Mouse (Mus musculus): ENCODE data around the gene Jun.

The Jun gene

GRCm38 (mm10) chr4:95054336-95054735, 2.3 kb upstream of the Jun start:
- no peaks in the 10 kb centered on the region for H3K36me3 ChIP-seq (ENCODE audit: control insufficient read depth, insufficient read depth, low read length, poor library complexity, severe bottlenecking)
- no peaks in the 10 kb centered on the region for H3K27me3 ChIP-seq (ENCODE audit: control insufficient read depth, insufficient read depth, low read length, poor library complexity, severe bottlenecking)
- DNase-seq (ENCODE audit: low read depth, low spot score): peak; percentile 4

- peak; percentile 63 for DNase-seq (ENCODE audit: low read depth, low spot score)
- no peaks in the 10 kb centered on the region for H3K36me3 ChIP-seq (ENCODE audit: control insufficient read depth, insufficient read depth, low read length, poor library complexity, severe bottlenecking)
- no peaks in the 10 kb centered on the region for H3K27me3 ChIP-seq (ENCODE audit: control insufficient read depth, insufficient read depth, low read length, poor library complexity, severe bottlenecking)
Observed at GRCm38 (mm10) chr4:95053791-95054117, 1.7 kb upstream of the Jun start.

- no peaks in the 10 kb centered on the region for H3K36me3 ChIP-seq (ENCODE audit: control insufficient read depth, insufficient read depth, low read length, poor library complexity, severe bottlenecking)
- no peaks in the 10 kb centered on the region for H3K27me3 ChIP-seq (ENCODE audit: control insufficient read depth, insufficient read depth, low read length, poor library complexity, severe bottlenecking)
- peak; percentile 95 for DNase-seq (ENCODE audit: low read depth, low spot score)
Observed at GRCm38 (mm10) chr4:95053041-95053790, 1.2 kb upstream of the Jun start.

GRCm38 (mm10) chr4:95051311-95051871, 631 bp downstream of the Jun start:
- Histone ChIP-seq H3K27me3 (ENCODE audit: control insufficient read depth, insufficient read depth, low read length, poor library complexity, severe bottlenecking) (no peaks in the 10 kb centered on the region), H3K36me3 (ENCODE audit: control insufficient read depth, insufficient read depth, low read length, poor library complexity, severe bottlenecking) (no peaks in the 10 kb centered on the region)
- no peak for DNase-seq (ENCODE audit: low read depth, low spot score)

GRCm38 (mm10) chr4:95050518-95051278, 1.3 kb downstream of the Jun start:
- DNase-seq (ENCODE audit: low read depth, low spot score): peak; percentile 79
- Histone ChIP-seq H3K36me3 (ENCODE audit: control insufficient read depth, insufficient read depth, low read length, poor library complexity, severe bottlenecking) (no peaks in the 10 kb centered on the region), H3K27me3 (ENCODE audit: control insufficient read depth, insufficient read depth, low read length, poor library complexity, severe bottlenecking) (no peaks in the 10 kb centered on the region)

GRCm38 (mm10) chr4:95049884-95050517, 2.0 kb downstream of the Jun start:
- no peaks in the 10 kb centered on the region for H3K27me3 ChIP-seq (ENCODE audit: control insufficient read depth, insufficient read depth, low read length, poor library complexity, severe bottlenecking)
- peak; percentile 75 for DNase-seq (ENCODE audit: low read depth, low spot score)
- H3K36me3 ChIP-seq (ENCODE audit: control insufficient read depth, insufficient read depth, low read length, poor library complexity, severe bottlenecking): no peaks in the 10 kb centered on the region

- Histone ChIP-seq H3K36me3 (ENCODE audit: control insufficient read depth, insufficient read depth, low read length, poor library complexity, severe bottlenecking) (no peaks in the 10 kb centered on the region), H3K27me3 (ENCODE audit: control insufficient read depth, insufficient read depth, low read length, poor library complexity, severe bottlenecking) (no peaks in the 10 kb centered on the region)
- peak; percentile 70 for DNase-seq (ENCODE audit: low read depth, low spot score)
Observed at GRCm38 (mm10) chr4:95049153-95049552, 2.9 kb downstream of the Jun start.

GRCm38 (mm10) chr4:95048731-95049100, 3.3 kb downstream of the Jun start:
- no peaks in the 10 kb centered on the region for H3K36me3 ChIP-seq (ENCODE audit: control insufficient read depth, insufficient read depth, low read length, poor library complexity, severe bottlenecking)
- peak; percentile 65 for DNase-seq (ENCODE audit: low read depth, low spot score)
- H3K27me3 ChIP-seq (ENCODE audit: control insufficient read depth, insufficient read depth, low read length, poor library complexity, severe bottlenecking): no peaks in the 10 kb centered on the region

- DNase-seq (ENCODE audit: low read depth, low spot score): no peak
- H3K27me3 ChIP-seq (ENCODE audit: control insufficient read depth, insufficient read depth, low read length, poor library complexity, severe bottlenecking): no peaks in the 10 kb centered on the region
- H3K36me3 ChIP-seq (ENCODE audit: control insufficient read depth, insufficient read depth, low read length, poor library complexity, severe bottlenecking): no peaks in the 10 kb centered on the region
Observed at GRCm38 (mm10) chr4:95048021-95048730, 3.8 kb downstream of the Jun start.

GRCm38 (mm10) chr4:95045133-95045532, 6.9 kb downstream of the Jun start:
- Histone ChIP-seq H3K36me3 (ENCODE audit: control insufficient read depth, insufficient read depth, low read length, poor library complexity, severe bottlenecking) (no peaks in the 10 kb centered on the region), H3K27me3 (ENCODE audit: control insufficient read depth, insufficient read depth, low read length, poor library complexity, severe bottlenecking) (no peaks in the 10 kb centered on the region)
- peak; percentile 48 for DNase-seq (ENCODE audit: low read depth, low spot score)

- DNase-seq (ENCODE audit: low read depth, low spot score): no peak
- H3K27me3 ChIP-seq (ENCODE audit: control insufficient read depth, insufficient read depth, low read length, poor library complexity, severe bottlenecking): no peaks in the 10 kb centered on the region
- H3K36me3 ChIP-seq (ENCODE audit: control insufficient read depth, insufficient read depth, low read length, poor library complexity, severe bottlenecking): no peaks in the 10 kb centered on the region
Observed at GRCm38 (mm10) chr4:95044721-95045120, 7.3 kb downstream of the Jun start.

GRCm38 (mm10) chr4:95038024-95038423, 14.0 kb downstream of the Jun start:
- Histone ChIP-seq H3K36me3 (ENCODE audit: control insufficient read depth, insufficient read depth, low read length, poor library complexity, severe bottlenecking) (no peaks in the 10 kb centered on the region), H3K27me3 (ENCODE audit: control insufficient read depth, insufficient read depth, low read length, poor library complexity, severe bottlenecking) (no peaks in the 10 kb centered on the region)
- no peak for DNase-seq (ENCODE audit: low read depth, low spot score)

GRCm38 (mm10) chr4:95031158-95031557, 20.9 kb downstream of the Jun start:
- Histone ChIP-seq H3K27me3 (ENCODE audit: control insufficient read depth, insufficient read depth, low read length, poor library complexity, severe bottlenecking) (no peaks in the 10 kb centered on the region), H3K36me3 (ENCODE audit: control insufficient read depth, insufficient read depth, low read length, poor library complexity, severe bottlenecking) (no peaks in the 10 kb centered on the region)
- no peak for DNase-seq (ENCODE audit: low read depth, low spot score)

GRCm38 (mm10) chr4:95025847-95026600, 26.0 kb downstream of the Jun start:
- DNase-seq (ENCODE audit: low read depth, low spot score): no peak

More at GRCm38 (mm10) chr4:95025847-95026600, 26.0 kb downstream of the Jun start:
- no peaks in the 10 kb centered on the region for H3K36me3 ChIP-seq (ENCODE audit: control insufficient read depth, insufficient read depth, low read length, poor library complexity, severe bottlenecking)
- no peaks in the 10 kb centered on the region for H3K27me3 ChIP-seq (ENCODE audit: control insufficient read depth, insufficient read depth, low read length, poor library complexity, severe bottlenecking)

All from splenic B cell, adult 2 months (primary cell).